Mouse (Mus musculus): ENCODE results near the gene Enkur. TPM values are rescaled to one million over a fixed set of nuclear protein-coding genes. Genes with fewer than 3 reads are reported as not detected.
A peak's percentile ranks its signal among the peaks of the same experiment; 100 is the strongest.
"Not testable (repeated sequence)": the region's sequence is repeated elsewhere in the genome, so short reads cannot be mapped to it uniquely, and the experiment has no call there.

Gene Enkur
- 1 to 10 TPM; 2.6 to 3.0 TPM for total RNA-seq (2021)
- long read RNA-seq, partial matches to known transcripts, result 0 of 2 reads
- long read RNA-seq, other reads (novel, unspliced or antisense), result 0 of 2 reads

- peak; percentile 97 to 98 for DNase-seq (ENCODE audit: low spot score in 2 of 2)
Measured at GRCm38 (mm10) chr2:21204912-21205830, at the start of gene Enkur, which contains the start of gene Thnsl1. Gene Enkur (minus strand): TSS chr2:21205365. Gene Thnsl1 (plus strand): TSS chr2:21205724.

GRCm38 (mm10) chr2:21254308-21254707 lies 49.1 kb upstream of the Enkur start:
- no peak for DNase-seq (ENCODE audit: low spot score in 2 of 2)

GRCm38 (mm10) chr2:21253644-21254043 lies 48.5 kb upstream of the Enkur start:
- DNase-seq (ENCODE audit: low spot score in 2 of 2), result no peak

- DNase-seq (ENCODE audit: low spot score in 2 of 2), result no peak
Measured at GRCm38 (mm10) chr2:21245477-21246102, 40.4 kb upstream of the Enkur start.

- DNase-seq (ENCODE audit: low spot score in 2 of 2), result no peak
Measured at GRCm38 (mm10) chr2:21244986-21245385, 39.8 kb upstream of the Enkur start.

GRCm38 (mm10) chr2:21244104-21244503 lies 38.9 kb upstream of the Enkur start:
- DNase-seq (ENCODE audit: low spot score in 2 of 2), result not testable (repeated sequence)

GRCm38 (mm10) chr2:21236846-21237245 lies 31.7 kb upstream of the Enkur start:
- no peak for DNase-seq (ENCODE audit: low spot score in 2 of 2)

GRCm38 (mm10) chr2:21235844-21236386 lies 30.8 kb upstream of the Enkur start:
- DNase-seq (ENCODE audit: low spot score in 2 of 2), result no peak

- no peak for DNase-seq (ENCODE audit: low spot score in 2 of 2)
Measured at GRCm38 (mm10) chr2:21234871-21235648, 29.9 kb upstream of the Enkur start.

GRCm38 (mm10) chr2:21231147-21231546 lies 26.0 kb upstream of the Enkur start:
- DNase-seq (ENCODE audit: low spot score in 2 of 2), result no peak

GRCm38 (mm10) chr2:21230276-21230675 lies 25.1 kb upstream of the Enkur start:
- DNase-seq (ENCODE audit: low spot score in 2 of 2), result no peak

- no peak for DNase-seq (ENCODE audit: low spot score in 2 of 2)
Measured at GRCm38 (mm10) chr2:21222453-21223384, 17.6 kb upstream of the Enkur start.

GRCm38 (mm10) chr2:21215284-21215683 lies 10.1 kb upstream of the Enkur start:
- DNase-seq (ENCODE audit: low spot score in 2 of 2), result no peak

- DNase-seq (ENCODE audit: low spot score in 2 of 2), result peak in 1 of 2 experiments; percentile 25
Measured at GRCm38 (mm10) chr2:21214322-21214721, 9.2 kb upstream of the Enkur start.

GRCm38 (mm10) chr2:21211361-21211760 lies 6.2 kb upstream of the Enkur start:
- peak in 1 of 2 experiments; percentile 28 for DNase-seq (ENCODE audit: low spot score in 2 of 2)

- no peak for DNase-seq (ENCODE audit: low spot score in 2 of 2)
Measured at GRCm38 (mm10) chr2:21206278-21206677, 1.1 kb upstream of the Enkur start.

- DNase-seq (ENCODE audit: low spot score in 2 of 2), result no peak
Measured at GRCm38 (mm10) chr2:21205831-21206159, 630 bp upstream of the Enkur start.

GRCm38 (mm10) chr2:21202754-21203153 lies 2.4 kb downstream of the Enkur start:
- DNase-seq (ENCODE audit: low spot score in 2 of 2), result no peak

GRCm38 (mm10) chr2:21199051-21199450 lies 6.1 kb downstream of the Enkur start:
- DNase-seq (ENCODE audit: low spot score in 2 of 2), result no peak

- DNase-seq (ENCODE audit: low spot score in 2 of 2), result no peak
Measured at GRCm38 (mm10) chr2:21195233-21195632, 9.9 kb downstream of the Enkur start.
